Mouse (Mus musculus) urinary bladder, postnatal 10 days (tissue): ENCODE measurements around the gene Nbeal2.

Experiments
- DNase-seq: peaks from one replicate; pipeline ENCODE4 v3.0.0; 2022; ENCODE audit warnings: low spot score

Gene Nbeal2

GRCm38 (mm10) chr9:110645219-110645618, 8.7 kb downstream of the Nbeal2 start:
- DNase-seq: no peak

- no peak for DNase-seq
Measured at GRCm38 (mm10) chr9:110644295-110644694, 9.7 kb downstream of the Nbeal2 start.

GRCm38 (mm10) chr9:110643787-110644186, 10.2 kb downstream of the Nbeal2 start:
- DNase-seq: no peak

- DNase-seq: no peak
Measured at GRCm38 (mm10) chr9:110642812-110643524, 11.0 kb downstream of the Nbeal2 start.

- DNase-seq: no peak
Measured at GRCm38 (mm10) chr9:110641006-110641405, 13.0 kb downstream of the Nbeal2 start.

- no peak for DNase-seq
Measured at GRCm38 (mm10) chr9:110638611-110639021, 15.3 kb downstream of the Nbeal2 start.

GRCm38 (mm10) chr9:110635225-110635624, 18.7 kb downstream of the Nbeal2 start:
- peak; percentile 74 for DNase-seq

GRCm38 (mm10) chr9:110633882-110634281, 20.1 kb downstream of the Nbeal2 start:
- no peak for DNase-seq

- no peak for DNase-seq
Measured at GRCm38 (mm10) chr9:110632671-110633070, 21.3 kb downstream of the Nbeal2 start.

GRCm38 (mm10) chr9:110631651-110632275, 22.2 kb downstream of the Nbeal2 start:
- no peak for DNase-seq

- DNase-seq: no peak
Measured at GRCm38 (mm10) chr9:110631191-110631590, 22.8 kb downstream of the Nbeal2 start.

- DNase-seq: no peak
Measured at GRCm38 (mm10) chr9:110630171-110630570, 23.8 kb downstream of the Nbeal2 start.

GRCm38 (mm10) chr9:110625350-110625908, 28.5 kb downstream of the Nbeal2 start:
- no peak for DNase-seq

GRCm38 (mm10) chr9:110624361-110625166, 29.4 kb downstream of the Nbeal2 start, which contains the start of gene Nradd:
TSS of gene Nradd (minus strand) at chr9:110624452.
- no peak for DNase-seq

GRCm38 (mm10) chr9:110623416-110624195, 30.4 kb downstream of the Nbeal2 start:
- DNase-seq: no peak

GRCm38 (mm10) chr9:110622621-110623219, 31.2 kb downstream of the Nbeal2 start:
- DNase-seq: no peak

- no peak for DNase-seq
Measured at GRCm38 (mm10) chr9:110620685-110621084, 33.3 kb downstream of the Nbeal2 start.

- DNase-seq: no peak
Measured at GRCm38 (mm10) chr9:110620180-110620579, 33.8 kb downstream of the Nbeal2 start.

GRCm38 (mm10) chr9:110617081-110617480, 36.9 kb downstream of the Nbeal2 start:
- DNase-seq: no peak

GRCm38 (mm10) chr9:110611471-110611870, 42.5 kb downstream of the Nbeal2 start:
- no peak for DNase-seq

GRCm38 (mm10) chr9:110583521-110583920, 70.4 kb downstream of the Nbeal2 start:
- no peak for DNase-seq
